Mouse (Mus musculus) stomach, embryonic 16.5 days (tissue): ENCODE data around the gene Zdhhc19. TPM values are rescaled to one million over a fixed set of nuclear protein-coding genes. Genes with fewer than 3 reads are reported as not detected.
A peak's percentile ranks its signal among the peaks of the same experiment; 100 is the strongest.

Source experiments
- ATAC-seq: fragments of 200-750 bp; cut with Nextera tagmentation; 2 replicates; pipeline ENCODE4 v1.8.0; 2017; ENCODE audit warnings: moderate number of reproducible peaks, moderate TSS enrichment; ENCODE audit not compliant: insufficient read depth, low FRiP score
- H3K27ac ChIP-seq: fragments of 300-500 bp; sonication (generic); 2 replicates; pipeline ENCODE4 v1.5.1; 2014; ENCODE audit warnings: low read length
- H3K27me3 ChIP-seq: fragments of 300-500 bp; sonication (generic); 2 replicates; pipeline ENCODE4 v1.6.1; 2014; ENCODE audit warnings: low read length, control low read depth, mixed read lengths; ENCODE audit not compliant: control insufficient read depth, insufficient read depth
- H3K36me3 ChIP-seq: fragments of 300-500 bp; sonication (generic); 2 replicates; pipeline ENCODE4 v1.6.1; 2014; ENCODE audit warnings: low read length; ENCODE audit not compliant: control insufficient read depth, insufficient read depth
- H3K4me1 ChIP-seq: fragments of 300-500 bp; sonication (generic); 2 replicates; pipeline ENCODE4 v1.6.1; 2014; ENCODE audit warnings: low read length, control low read depth, mixed read lengths; ENCODE audit not compliant: control insufficient read depth, insufficient read depth
- H3K4me2 ChIP-seq: fragments of 300-500 bp; sonication (generic); 2 replicates; pipeline ENCODE4 v1.6.1; 2014; ENCODE audit warnings: low read depth, low read length, mixed read lengths
- H3K4me3 ChIP-seq: fragments of 300-500 bp; sonication (generic); replicated peaks from 2 replicates; pipeline ENCODE4 v1.5.1; 2014; ENCODE audit warnings: mild to moderate bottlenecking, low read length
- H3K9ac ChIP-seq: fragments of 300-500 bp; sonication (generic); 2 replicates; pipeline ENCODE4 v1.6.1; 2014; ENCODE audit warnings: low read length
- H3K9me3 ChIP-seq: fragments of 300-500 bp; sonication (generic); replicated peaks from 2 replicates; pipeline ENCODE4 v1.6.1; 2016; ENCODE audit warnings: low read length, control low read depth; ENCODE audit not compliant: control insufficient read depth
- WGBS: fragments of 180-500 bp; shearing (Covaris S2); extraction: QIAGEN DNeasy Blood & Tissue Kit; methylation state at CpG from one replicate; pipeline ENCODE4 v1.1.7; 2014; 5-methylcytosine and 5-hydroxymethylcytosine counted together
- polyA plus RNA-seq: library from polyadenylated mRNA; unstranded; fragments of >200 nt; fragmentation: Nextera tagmentation; extraction: Ambion mirVana; gene quantifications from 2 replicates; pipeline ENCODE4 v1.2.1, GENCODE M21; 2015

Gene Zdhhc19
- polyA plus RNA-seq, 1 experiment from 2014 or later = 0.37 TPM

GRCm38 (mm10) chr16:32501459-32501858, 5.4 kb downstream of the Zdhhc19 start:
- H3K4me1 ChIP-seq = no peaks in the 10 kb centered on the region
- H3K4me2 ChIP-seq = no peak overlapping the region
- no peak for ATAC-seq
- H3K27ac ChIP-seq = no peak overlapping the region
- 74% methylated on average over 7 of the region's 7 CpGs for WGBS
- no peaks in the 10 kb centered on the region for H3K27me3 ChIP-seq
- no peak overlapping the region for H3K4me3 ChIP-seq
- H3K9me3 ChIP-seq = no peaks in the 10 kb centered on the region
- H3K36me3 ChIP-seq = no peaks in the 10 kb centered on the region
- H3K9ac ChIP-seq = no peak overlapping the region

- Histone ChIP-seq H3K4me2 (no peak overlapping the region), H3K27ac (no peak overlapping the region), H3K27me3 (no peaks in the 10 kb centered on the region), H3K36me3 (no peaks in the 10 kb centered on the region), H3K4me3 (no peak overlapping the region), H3K9me3 (no peaks in the 10 kb centered on the region), H3K4me1 (peaks cover under 1% of the 10 kb centered on the region; the same call in 1 of the 2 replicates), H3K9ac (no peak overlapping the region)
- WGBS = 83% methylated on average over 12 of the region's 12 CpGs
- ATAC-seq = no peak
Measured at GRCm38 (mm10) chr16:32502621-32503335, 6.7 kb downstream of the Zdhhc19 start.

- no peak overlapping the region for H3K27ac ChIP-seq
- no peak overlapping the region for H3K4me2 ChIP-seq
- no peak overlapping the region for H3K9ac ChIP-seq
- no peaks in the 10 kb centered on the region for H3K9me3 ChIP-seq
- ATAC-seq = no peak
- no peak overlapping the region for H3K4me3 ChIP-seq
- peaks cover 3% of the 10 kb centered on the region; the same call in 1 of the 2 replicates for H3K4me1 ChIP-seq
- H3K27me3 ChIP-seq = no peaks in the 10 kb centered on the region
- no peaks in the 10 kb centered on the region for H3K36me3 ChIP-seq
- 65% methylated on average over 6 of the region's 6 CpGs for WGBS
Measured at GRCm38 (mm10) chr16:32503633-32504032, 7.6 kb downstream of the Zdhhc19 start.

- no peak for ATAC-seq
Measured at GRCm38 (mm10) chr16:32506298-32506697, 10.2 kb downstream of the Zdhhc19 start.

GRCm38 (mm10) chr16:32506868-32507267, 10.8 kb downstream of the Zdhhc19 start:
- H3K9me3 ChIP-seq = no peaks in the 10 kb centered on the region
- H3K27ac ChIP-seq = no peak overlapping the region
- H3K36me3 ChIP-seq = no peaks in the 10 kb centered on the region
- H3K9ac ChIP-seq = no peak overlapping the region
- H3K4me3 ChIP-seq = no peak overlapping the region
- ATAC-seq = no peak
- peaks cover 20% of the 10 kb centered on the region; the same call in 1 of the 2 replicates for H3K4me1 ChIP-seq
- no peak overlapping the region for H3K4me2 ChIP-seq
- H3K27me3 ChIP-seq = no peaks in the 10 kb centered on the region
- 71% methylated on average over 7 of the region's 7 CpGs for WGBS

More at GRCm38 (mm10) chr16:32506298-32506697, 10.2 kb downstream of the Zdhhc19 start:
- Histone ChIP-seq H3K36me3 (no peaks in the 10 kb centered on the region), H3K27ac (no peak overlapping the region), H3K9ac (no peak overlapping the region), H3K4me3 (no peak overlapping the region), H3K27me3 (no peaks in the 10 kb centered on the region), H3K4me2 (no peak overlapping the region), H3K4me1 (peaks cover 14% of the 10 kb centered on the region; the same call in 1 of the 2 replicates), H3K9me3 (no peaks in the 10 kb centered on the region)
- WGBS = 82% methylated on average over 8 of the region's 8 CpGs

- Histone ChIP-seq H3K27me3 (no peaks in the 10 kb centered on the region), H3K4me2 (no peak overlapping the region), H3K4me3 (no peak overlapping the region), H3K9me3 (no peaks in the 10 kb centered on the region), H3K36me3 (no peaks in the 10 kb centered on the region), H3K4me1 (peaks cover 23% of the 10 kb centered on the region; the same call in 1 of the 2 replicates), H3K9ac (no peak overlapping the region), H3K27ac (no peak overlapping the region)
- no peak for ATAC-seq
- WGBS = 20% methylated on average over 9 of the region's 9 CpGs
Measured at GRCm38 (mm10) chr16:32507407-32507806, 11.3 kb downstream of the Zdhhc19 start.

GRCm38 (mm10) chr16:32508035-32508434, 12.0 kb downstream of the Zdhhc19 start:
- H3K36me3 ChIP-seq = no peaks in the 10 kb centered on the region
- 77% methylated on average over 5 of the region's 5 CpGs for WGBS
- no peak overlapping the region for H3K9ac ChIP-seq
- ATAC-seq = no peak
- no peaks in the 10 kb centered on the region for H3K27me3 ChIP-seq
- H3K4me2 ChIP-seq = no peak overlapping the region
- H3K4me3 ChIP-seq = no peak overlapping the region
- H3K4me1 ChIP-seq = peaks cover 26% of the 10 kb centered on the region; the same call in 1 of the 2 replicates
- peak overlapping the region; percentile 75 for H3K27ac ChIP-seq
- no peaks in the 10 kb centered on the region for H3K9me3 ChIP-seq

GRCm38 (mm10) chr16:32508506-32509065, 12.5 kb downstream of the Zdhhc19 start:
- H3K36me3 ChIP-seq = no peaks in the 10 kb centered on the region
- H3K27me3 ChIP-seq = no peaks in the 10 kb centered on the region
- no peak overlapping the region for H3K4me3 ChIP-seq
- peak overlapping the region; percentile 75 for H3K27ac ChIP-seq
- peak overlapping the region; percentile 40 for H3K9ac ChIP-seq
- H3K9me3 ChIP-seq = no peaks in the 10 kb centered on the region
- no peak for ATAC-seq
- 44% methylated on average over 3 of the region's 3 CpGs for WGBS
- no peak overlapping the region for H3K4me2 ChIP-seq
- peaks cover 26% of the 10 kb centered on the region; the same call in 1 of the 2 replicates for H3K4me1 ChIP-seq
